Mouse (Mus musculus): ENCODE data around the gene Dhrs4. TPM values are rescaled to one million over a fixed set of nuclear protein-coding genes. Genes with fewer than 3 reads are reported as not detected.

Gene Dhrs4
- total RNA-seq, 1 experiment from 2014 or later = 99.2 TPM

DNA sequence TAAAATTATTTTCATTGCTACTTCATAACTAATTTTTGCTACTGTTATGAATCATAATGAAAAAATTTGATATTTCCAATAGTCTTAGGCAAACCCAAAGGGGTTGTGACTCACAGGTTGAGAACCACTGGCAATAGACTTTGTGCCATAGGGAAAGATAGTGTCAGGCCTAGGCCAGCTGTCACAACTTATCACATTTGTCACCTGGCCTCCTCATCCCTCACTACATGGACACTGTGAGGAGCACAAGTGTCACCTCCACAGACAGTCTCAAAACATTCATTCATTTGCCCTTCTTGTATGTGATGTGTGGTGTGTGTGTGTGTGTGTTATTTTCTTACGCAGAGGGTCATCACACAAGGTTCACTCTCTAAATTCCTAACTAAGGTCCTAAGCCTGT is 1.1 kb upstream of the Dhrs4 start:
- ATAC-seq (replicated peaks in 1 of 2; ENCODE audit: insufficient read depth in 1 of 2, low FRiP score in 2 of 2, low TSS enrichment in 1 of 2, low read depth in 1 of 2, poor library complexity in 2 of 2, severe bottlenecking in 2 of 2) = no peak

DNA sequence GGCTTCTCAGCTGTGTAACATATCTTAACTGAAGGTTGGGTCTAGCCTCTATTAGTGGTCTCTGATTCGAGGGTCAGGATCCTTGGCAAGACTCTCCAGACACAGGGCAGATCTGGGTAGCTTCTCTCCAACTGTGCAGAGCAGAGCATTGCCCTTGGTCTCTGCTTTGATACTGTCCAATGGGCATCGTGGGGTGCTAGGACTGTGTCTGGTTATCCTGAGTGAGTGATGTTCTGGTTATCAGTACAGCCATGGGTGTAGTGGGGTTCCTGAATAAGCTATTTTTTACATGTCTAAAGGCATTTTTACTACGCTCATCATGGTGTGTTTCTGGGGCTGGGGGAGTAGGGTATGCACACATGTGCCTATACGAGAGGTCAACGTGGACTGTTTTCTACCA is 729 bp upstream of the Dhrs4 start:
- ATAC-seq (replicated peaks in 1 of 2; ENCODE audit: insufficient read depth in 1 of 2, low FRiP score in 2 of 2, low TSS enrichment in 1 of 2, low read depth in 1 of 2, poor library complexity in 2 of 2, severe bottlenecking in 2 of 2) = no peak

- ATAC-seq (replicated peaks in 1 of 2; ENCODE audit: insufficient read depth in 1 of 2, low FRiP score in 2 of 2, low TSS enrichment in 1 of 2, low read depth in 1 of 2, poor library complexity in 2 of 2, severe bottlenecking in 2 of 2) = no peak
Observed at GRCm38 (mm10) chr14:55479629-55480028, 1.1 kb downstream of the Dhrs4 start.

- ATAC-seq (replicated peaks in 1 of 2; ENCODE audit: insufficient read depth in 1 of 2, low FRiP score in 2 of 2, low TSS enrichment in 1 of 2, low read depth in 1 of 2, poor library complexity in 2 of 2, severe bottlenecking in 2 of 2) = no peak
Observed at GRCm38 (mm10) chr14:55484430-55485085, 6.0 kb downstream of the Dhrs4 start.

DNA sequence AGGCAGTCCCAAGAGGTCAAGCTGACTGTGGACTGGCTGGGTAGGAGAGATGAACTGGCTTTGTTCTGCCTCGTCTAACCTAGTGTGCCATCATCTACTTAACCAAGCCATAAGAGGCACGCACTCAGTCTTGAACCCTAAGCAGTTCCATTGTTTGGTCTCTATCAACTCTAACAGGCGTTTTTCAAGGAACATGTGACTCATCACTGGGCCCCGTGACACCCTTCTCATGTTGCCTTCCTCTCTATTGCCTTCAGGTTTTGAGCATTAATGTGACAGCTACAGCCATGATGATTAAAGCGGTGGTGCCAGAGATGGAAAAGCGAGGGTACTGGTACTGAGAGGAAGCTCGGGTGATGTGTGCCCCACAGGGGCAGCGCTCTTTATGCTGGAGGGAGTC is 8.3 kb downstream of the Dhrs4 start:
- no peak for ATAC-seq (replicated peaks in 1 of 2; ENCODE audit: insufficient read depth in 1 of 2, low FRiP score in 2 of 2, low TSS enrichment in 1 of 2, low read depth in 1 of 2, poor library complexity in 2 of 2, severe bottlenecking in 2 of 2)

GRCm38 (mm10) chr14:55490361-55491201 is 12.0 kb downstream of the Dhrs4 start, which contains the start of gene Carmil3:
Gene Carmil3, plus strand, starts transcription at chr14:55490651.
- ATAC-seq (replicated peaks in 1 of 2; ENCODE audit: insufficient read depth in 1 of 2, low FRiP score in 2 of 2, low TSS enrichment in 1 of 2, low read depth in 1 of 2, poor library complexity in 2 of 2, severe bottlenecking in 2 of 2) = peak in 1 of 2 experiments; percentile 47; a peak in 1 of 4 replicates

DNA sequence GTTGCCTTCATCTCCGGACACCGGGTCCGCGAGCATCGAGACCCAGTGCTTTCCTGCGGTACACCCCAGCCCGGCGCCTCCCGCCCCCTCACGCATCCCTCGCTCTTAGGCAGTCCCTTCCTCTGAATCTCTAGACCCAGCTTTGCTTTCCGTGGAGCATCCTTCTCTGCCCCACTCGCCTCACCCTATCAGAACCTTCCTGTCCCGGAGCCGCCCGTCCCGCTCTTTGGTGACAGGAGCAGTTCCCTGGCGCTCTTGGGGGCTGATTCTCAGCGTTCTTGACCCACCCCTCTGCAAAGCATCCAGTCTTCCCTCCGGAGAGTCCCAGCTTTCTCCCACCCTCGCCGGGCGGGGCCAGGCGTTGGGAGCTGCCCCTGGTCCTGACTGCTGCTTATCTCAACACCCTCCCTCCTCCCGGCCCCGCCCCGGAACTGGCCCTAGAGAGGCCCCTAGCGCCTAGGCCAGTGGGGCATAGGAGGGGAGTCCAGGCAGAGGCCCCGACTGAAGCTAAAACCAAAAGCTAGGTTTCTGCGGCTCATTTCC is 12.8 kb downstream of the Dhrs4 start:
- peak; percentile 28 to 50; a peak in 3 of 4 replicates for ATAC-seq (replicated peaks in 1 of 2; ENCODE audit: insufficient read depth in 1 of 2, low FRiP score in 2 of 2, low TSS enrichment in 1 of 2, low read depth in 1 of 2, poor library complexity in 2 of 2, severe bottlenecking in 2 of 2)

GRCm38 (mm10) chr14:55492103-55492502 is 13.5 kb downstream of the Dhrs4 start:
- ATAC-seq (replicated peaks in 1 of 2; ENCODE audit: insufficient read depth in 1 of 2, low FRiP score in 2 of 2, low TSS enrichment in 1 of 2, low read depth in 1 of 2, poor library complexity in 2 of 2, severe bottlenecking in 2 of 2) = no peak

DNA sequence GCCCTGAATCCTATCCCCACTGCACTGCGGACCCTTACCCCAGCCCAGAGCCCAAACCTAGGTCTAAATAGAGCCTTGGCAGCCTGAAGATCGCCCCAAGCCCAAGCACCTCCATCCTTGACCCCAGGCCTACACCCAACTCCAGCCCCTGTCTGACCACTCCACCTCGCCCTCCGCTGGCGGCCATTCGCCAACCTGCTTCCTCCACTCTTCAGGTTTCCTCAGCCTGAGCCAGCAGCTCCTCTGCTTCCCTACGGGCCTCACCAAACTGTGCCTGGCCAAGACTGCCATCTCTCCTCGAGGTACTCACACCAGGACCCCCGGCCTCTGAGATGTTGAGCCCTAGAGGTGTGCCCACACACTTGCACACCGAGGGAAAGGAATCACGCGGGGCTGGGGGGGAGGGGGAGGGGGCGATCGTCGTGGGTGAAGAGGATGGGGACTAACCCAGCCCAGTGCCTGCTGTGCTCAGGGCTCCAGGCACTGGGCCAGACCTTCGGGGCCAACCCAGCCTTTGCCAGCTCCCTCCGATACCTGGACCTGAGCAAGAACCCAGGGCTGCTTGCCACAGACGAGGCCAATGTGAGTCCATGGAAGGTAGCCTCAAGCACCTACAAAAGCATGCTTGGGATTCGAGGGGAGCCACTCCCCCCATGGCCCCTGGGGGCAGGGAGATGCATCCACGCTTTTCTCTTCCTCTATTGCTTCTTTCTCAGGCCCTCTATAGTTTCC is 17.1 kb downstream of the Dhrs4 start:
- ATAC-seq (replicated peaks in 1 of 2; ENCODE audit: insufficient read depth in 1 of 2, low FRiP score in 2 of 2, low TSS enrichment in 1 of 2, low read depth in 1 of 2, poor library complexity in 2 of 2, severe bottlenecking in 2 of 2) = no peak

DNA sequence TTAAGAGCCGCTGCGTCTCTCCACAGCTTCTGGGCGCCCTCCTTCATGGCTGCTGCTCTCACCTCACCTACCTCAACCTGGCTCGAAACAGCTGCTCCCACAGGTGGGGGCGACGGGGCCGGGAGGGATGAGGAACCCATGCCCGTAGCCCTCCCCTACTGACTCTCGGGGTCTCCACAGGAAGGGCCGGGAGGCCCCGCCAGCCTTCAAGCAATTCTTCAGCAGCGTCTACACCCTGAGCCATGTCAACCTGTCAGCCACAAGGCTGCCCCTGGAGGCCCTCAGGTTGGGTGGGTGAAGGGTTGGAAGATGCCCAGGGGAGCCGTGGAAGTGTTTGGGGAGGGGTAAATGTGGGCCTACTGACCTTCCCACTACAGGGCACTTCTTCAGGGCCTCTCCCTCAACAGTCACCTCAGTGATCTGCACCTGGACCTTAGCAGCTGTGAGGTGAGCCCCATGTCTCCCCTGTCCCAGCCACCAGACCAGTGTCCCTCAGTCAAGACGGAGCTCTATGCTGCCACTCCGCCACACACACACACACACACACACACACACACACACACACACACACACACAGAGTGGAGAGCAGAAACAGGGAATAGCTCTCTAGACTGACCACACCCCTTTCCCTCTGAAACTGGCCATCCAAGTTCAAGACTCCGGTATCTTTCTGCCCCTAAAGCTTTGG is 18.3 kb downstream of the Dhrs4 start:
- ATAC-seq (replicated peaks in 1 of 2; ENCODE audit: insufficient read depth in 1 of 2, low FRiP score in 2 of 2, low TSS enrichment in 1 of 2, low read depth in 1 of 2, poor library complexity in 2 of 2, severe bottlenecking in 2 of 2) = no peak

GRCm38 (mm10) chr14:55497449-55497821 is 18.9 kb downstream of the Dhrs4 start:
- peak; percentile 88 for ATAC-seq (replicated peaks in 1 of 2; ENCODE audit: insufficient read depth in 1 of 2, low FRiP score in 2 of 2, low TSS enrichment in 1 of 2, low read depth in 1 of 2, poor library complexity in 2 of 2, severe bottlenecking in 2 of 2)

- no peak for ATAC-seq (replicated peaks in 1 of 2; ENCODE audit: insufficient read depth in 1 of 2, low FRiP score in 2 of 2, low TSS enrichment in 1 of 2, low read depth in 1 of 2, poor library complexity in 2 of 2, severe bottlenecking in 2 of 2)
Observed at GRCm38 (mm10) chr14:55505612-55506011, 27.1 kb downstream of the Dhrs4 start.

- ATAC-seq (replicated peaks in 1 of 2; ENCODE audit: insufficient read depth in 1 of 2, low FRiP score in 2 of 2, low TSS enrichment in 1 of 2, low read depth in 1 of 2, poor library complexity in 2 of 2, severe bottlenecking in 2 of 2) = no peak
Observed at GRCm38 (mm10) chr14:55507801-55508200, 29.2 kb downstream of the Dhrs4 start.

GRCm38 (mm10) chr14:55509540-55509939 is 31.0 kb downstream of the Dhrs4 start:
- ATAC-seq (replicated peaks in 1 of 2; ENCODE audit: insufficient read depth in 1 of 2, low FRiP score in 2 of 2, low TSS enrichment in 1 of 2, low read depth in 1 of 2, poor library complexity in 2 of 2, severe bottlenecking in 2 of 2) = 0 out of 4 replicates have a peak, but pooled peaks of 1 of the 2 experiments have one; percentile 17

- ATAC-seq (replicated peaks in 1 of 2; ENCODE audit: insufficient read depth in 1 of 2, low FRiP score in 2 of 2, low TSS enrichment in 1 of 2, low read depth in 1 of 2, poor library complexity in 2 of 2, severe bottlenecking in 2 of 2) = no peak
Observed at GRCm38 (mm10) chr14:55510125-55510731, 31.7 kb downstream of the Dhrs4 start, which contains the start of gene Cpne6. Gene Cpne6, plus strand, starts transcription at chr14:55510445.

- no peak for ATAC-seq (replicated peaks in 1 of 2; ENCODE audit: insufficient read depth in 1 of 2, low FRiP score in 2 of 2, low TSS enrichment in 1 of 2, low read depth in 1 of 2, poor library complexity in 2 of 2, severe bottlenecking in 2 of 2)
Observed at GRCm38 (mm10) chr14:55511037-55511436, 32.5 kb downstream of the Dhrs4 start.

DNA sequence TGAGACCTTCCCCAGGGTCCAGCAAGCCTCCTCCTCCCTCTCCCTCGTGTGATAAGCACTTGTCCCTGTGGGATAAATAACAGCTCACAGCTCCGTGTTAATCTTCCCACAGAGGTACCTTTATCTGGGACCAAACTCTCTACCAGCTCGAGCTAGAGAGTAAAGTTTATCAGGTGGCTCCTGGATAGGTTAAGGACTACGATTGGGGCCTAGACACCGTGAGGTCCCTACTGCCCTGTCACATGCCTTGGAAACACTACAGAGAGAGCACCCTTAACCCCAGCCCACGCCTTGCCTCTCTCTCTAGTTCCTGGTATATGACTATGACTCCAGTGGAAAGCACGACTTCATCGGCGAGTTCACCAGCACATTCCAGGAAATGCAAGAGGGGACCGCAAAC is 35.4 kb downstream of the Dhrs4 start:
- ATAC-seq (replicated peaks in 1 of 2; ENCODE audit: insufficient read depth in 1 of 2, low FRiP score in 2 of 2, low TSS enrichment in 1 of 2, low read depth in 1 of 2, poor library complexity in 2 of 2, severe bottlenecking in 2 of 2) = no peak

Data from hematopoietic stem cell, adult 5-6 weeks (primary cell).